Mouse (Mus musculus): Measurements from ENCODE around the gene Alkbh3.

The Alkbh3 gene

GRCm38 (mm10) chr2:93954781-93955578, 55.6 kb downstream of the Alkbh3 start:
- peak; percentile 60 to 64 for DNase-seq (ENCODE audit: low spot score in 2 of 2)

- DNase-seq (ENCODE audit: low spot score in 2 of 2) = peak; percentile 73
Observed at GRCm38 (mm10) chr2:93953726-93954125, 56.9 kb downstream of the Alkbh3 start.

- no peak for DNase-seq (ENCODE audit: low spot score in 2 of 2)
Observed at GRCm38 (mm10) chr2:93946976-93947375, 63.6 kb downstream of the Alkbh3 start.

- no peak for DNase-seq (ENCODE audit: low spot score in 2 of 2)
Observed at GRCm38 (mm10) chr2:93944855-93945254, 65.8 kb downstream of the Alkbh3 start.

- no peak for DNase-seq (ENCODE audit: low spot score in 2 of 2)
Observed at GRCm38 (mm10) chr2:93944099-93944498, 66.5 kb downstream of the Alkbh3 start.

- DNase-seq (ENCODE audit: low spot score in 2 of 2) = peak; percentile 53 to 55
Observed at GRCm38 (mm10) chr2:93941670-93942069, 68.9 kb downstream of the Alkbh3 start.

- DNase-seq (ENCODE audit: low spot score in 2 of 2) = no peak
Observed at GRCm38 (mm10) chr2:93938534-93938933, 72.1 kb downstream of the Alkbh3 start.
